Mouse (Mus musculus) CH12.LX (cell line): ENCODE data around the gene Ptcd3. TPM values are rescaled to one million over a fixed set of nuclear protein-coding genes. Genes with fewer than 3 reads are reported as not detected.

ENCODE experiments used
- DNase-seq: peaks from one replicate; pipeline ENCODE4 v3.0.0-alpha.2; 2013; ENCODE audit errors: extremely low read depth
- H3K27ac ChIP-seq: 2 replicates; pipeline ENCODE4 v1.5.1; 2012; ENCODE audit warnings: low read depth, mild to moderate bottlenecking, control low read depth, moderate library complexity; ENCODE audit not compliant: insufficient read depth
- H3K27me3 ChIP-seq: replicated peaks from 2 replicates; pipeline ENCODE3; 2012; ENCODE audit warnings: inconsistent platforms
- H3K36me3 ChIP-seq, 2 experiments: replicated peaks in 1 of 2; 2 replicates each; pipeline versions ENCODE3 to v1.6.1; 2012; ENCODE audit warnings: inconsistent platforms in 1 of 2, low read length in 1 of 2, mild to moderate bottlenecking in 1 of 2, mixed read lengths in 1 of 2, moderate library complexity in 1 of 2; ENCODE audit not compliant: control insufficient read depth in 1 of 2, insufficient read depth in 1 of 2
- H3K4me1 ChIP-seq, 2 experiments: 2 replicates each; pipeline ENCODE4 v1.6.1; 2012; ENCODE audit warnings: inconsistent platforms in 1 of 2, moderate library complexity in 1 of 2; ENCODE audit not compliant: insufficient read depth in 2 of 2, control insufficient read depth in 1 of 2
- H3K4me2 ChIP-seq: 2 replicates; pipeline ENCODE4 v1.6.1; 2012; ENCODE audit warnings: low read depth, mild to moderate bottlenecking, control low read depth; ENCODE audit not compliant: poor library complexity, insufficient read depth, severe bottlenecking
- H3K4me3 ChIP-seq, 3 experiments: fragments of 150-350 bp in 1 of 3; sonication (generic) in 1 of 3; replicated peaks in 1 of 3; 2 replicates each; pipeline versions ENCODE3 to v1.5.1; 2011 to 2012; ENCODE audit warnings: low read depth in 2 of 3, low read length in 2 of 3, mild to moderate bottlenecking in 2 of 3, moderate library complexity in 2 of 3, control low read depth in 1 of 3, improper control_type of control experiment in 1 of 3, inconsistent platforms in 1 of 3, mixed read lengths in 1 of 3; ENCODE audit not compliant: poor library complexity in 1 of 3
- H3K79me2 ChIP-seq: replicated peaks from 2 replicates; pipeline ENCODE4 v1.6.1; 2012; ENCODE audit warnings: mild to moderate bottlenecking, moderate library complexity; ENCODE audit not compliant: control insufficient read depth, poor library complexity, insufficient read depth, severe bottlenecking; ENCODE audit errors: extremely low read depth
- H3K9ac ChIP-seq: 2 replicates; pipeline ENCODE4 v1.6.1; 2012; ENCODE audit warnings: low read depth, mild to moderate bottlenecking, control low read depth, moderate library complexity; ENCODE audit not compliant: insufficient read depth
- H3K9me3 ChIP-seq: replicated peaks from 2 replicates; pipeline ENCODE3; 2012; ENCODE audit warnings: low read length, inconsistent platforms, mixed read lengths
- BHLHE40 ChIP-seq: IDR thresholded peaks from 2 replicates; pipeline ENCODE4 v1.6.1; 2011; ENCODE audit warnings: mild to moderate bottlenecking, low read depth, low read length, improper control_type of control experiment
- CHD2 ChIP-seq: IDR thresholded peaks from 2 replicates; pipeline ENCODE4 v1.6.1; 2011; ENCODE audit warnings: low read length, improper control_type of control experiment
- CTCF ChIP-seq, 2 experiments: IDR thresholded peaks in 1 of 2; conservative IDR thresholded peaks in 1 of 2; 2 replicates each; pipeline ENCODE4 v1.5.1; 2011 to 2012; ENCODE audit warnings: low read depth in 2 of 2, low read length in 2 of 2, improper control_type of control experiment in 1 of 2, inconsistent platforms in 1 of 2, mild to moderate bottlenecking in 1 of 2, moderate library complexity in 1 of 2
- ETS1 ChIP-seq: conservative IDR thresholded peaks from 2 replicates; pipeline ENCODE4 v1.6.1; 2012; ENCODE audit warnings: low read depth, mild to moderate bottlenecking, inconsistent platforms, low read length, improper control_type of control experiment, moderate library complexity
- GABPA ChIP-seq: IDR thresholded peaks from 2 replicates; pipeline ENCODE4 v1.6.1; 2012; ENCODE audit warnings: low read depth, low read length, improper control_type of control experiment, inconsistent platforms; ENCODE audit not compliant: insufficient replicate concordance
- JUN ChIP-seq: IDR thresholded peaks from 2 replicates; pipeline ENCODE4 v1.6.1; 2011; ENCODE audit warnings: low read depth, mild to moderate bottlenecking, low read length, improper control_type of control experiment, moderate library complexity; ENCODE audit not compliant: insufficient read depth
- KAT2A ChIP-seq: IDR thresholded peaks from 2 replicates; pipeline ENCODE4 v1.6.1; 2012; ENCODE audit warnings: low read length, improper control_type of control experiment, inconsistent platforms; ENCODE audit not compliant: insufficient replicate concordance
- MAFK ChIP-seq: IDR thresholded peaks from 2 replicates; pipeline ENCODE4 v1.6.1; 2011; ENCODE audit warnings: low read length, improper control_type of control experiment; ENCODE audit not compliant: insufficient replicate concordance
- MEF2A ChIP-seq: IDR thresholded peaks from 2 replicates; pipeline ENCODE4 v1.6.1; 2014; ENCODE audit warnings: low read depth, mild to moderate bottlenecking, inconsistent platforms, low read length, improper control_type of control experiment, borderline replicate concordance
- MYC ChIP-seq: IDR thresholded peaks from 2 replicates; pipeline ENCODE4 v1.6.1; 2011; ENCODE audit warnings: low read depth, mild to moderate bottlenecking, improper control_type of control experiment, low read length
- NELFE ChIP-seq: IDR thresholded peaks from 2 replicates; pipeline ENCODE4 v1.6.1; 2011; ENCODE audit warnings: low read depth, low read length, improper control_type of control experiment
- NRF1 ChIP-seq: IDR thresholded peaks from 2 replicates; pipeline ENCODE4 v1.6.1; 2014; ENCODE audit warnings: low read depth, mild to moderate bottlenecking, inconsistent platforms, low read length, improper control_type of control experiment, moderate library complexity
- POLR2A ChIP-seq: IDR thresholded peaks from 2 replicates; pipeline ENCODE4 v1.6.1; 2011; ENCODE audit warnings: low read depth, mild to moderate bottlenecking, improper control_type of control experiment, low read length
- RAD21 ChIP-seq: IDR thresholded peaks from 2 replicates; pipeline ENCODE4 v1.6.1; 2011; ENCODE audit warnings: low read depth, mild to moderate bottlenecking, low read length, improper control_type of control experiment, moderate library complexity
- TBP ChIP-seq: conservative IDR thresholded peaks from 2 replicates; pipeline ENCODE4 v1.6.1; 2011; ENCODE audit warnings: low read depth, low read length, improper control_type of control experiment
- UBTF ChIP-seq: IDR thresholded peaks from 2 replicates; pipeline ENCODE4 v1.6.1; 2012; ENCODE audit warnings: low read depth, mild to moderate bottlenecking, inconsistent platforms, low read length, improper control_type of control experiment, moderate library complexity
- ZC3H11A ChIP-seq: IDR thresholded peaks from 2 replicates; pipeline ENCODE4 v1.6.1; 2012; ENCODE audit warnings: low read depth, mild to moderate bottlenecking, inconsistent platforms, low read length, improper control_type of control experiment
- ZKSCAN1 ChIP-seq: IDR thresholded peaks from 2 replicates; pipeline ENCODE4 v1.6.1; 2012; ENCODE audit warnings: low read depth, inconsistent platforms, low read length, improper control_type of control experiment, borderline replicate concordance
- ZNF384 ChIP-seq: IDR thresholded peaks from 2 replicates; pipeline ENCODE4 v1.6.1; 2012; ENCODE audit warnings: low read depth, low read length, improper control_type of control experiment, inconsistent platforms
- dilution Hi-C: fragments of 300-500 bp; cut with MboI; formaldehyde crosslinking; loops from 2 replicates; pipeline ENCODE4 v1.14.3; 2020; ENCODE audit warnings: low sequenced_read_pairs; ENCODE audit not compliant: extremely low pct_unique_long_range_greater_than_20kb, extremely low pct_ligation_motif_present
- in situ Hi-C: fragments of 300-500 bp; cut with MboI; formaldehyde crosslinking; loops from 3 replicates; pipeline ENCODE4 v1.14.3; 2019; ENCODE audit warnings: low sequenced_read_pairs, low pct_ligation_motif_present, low pct_unique_long_range_greater_than_20kb, mixed read lengths
- polyA plus RNA-seq: library from polyadenylated mRNA; unstranded; fragments of >175 nt; gene quantifications from 2 replicates; pipeline ENCODE4 v1.2.1, GENCODE M21; 2012; ENCODE audit warnings: low read depth; ENCODE audit not compliant: insufficient read length
- total RNA-seq, 2 experiments: library from RNA; depleted of rRNA; stranded (reverse); fragments of 300-350 nt in 1 of 2; fragments of >200 nt in 1 of 2; gene quantifications; 2 replicates each; pipeline ENCODE4 v1.2.3; 2012 to 2014

The Ptcd3 gene
- total and polyA plus RNA-seq, 3 experiments, result 76.6 to 169 (median 110) TPM

- H3K27ac ChIP-seq, result no peak overlapping the region
- H3K4me1 ChIP-seq, result peaks cover 12 to 48% of the 10 kb centered on the region in 2 experiments
- in situ Hi-C loops, result no loop called here
- peak overlapping the region; percentile 63 to 86 (median 65) for H3K4me3 ChIP-seq
- peak overlapping the region; percentile 84 for H3K9ac ChIP-seq
- peaks cover 74% of the 10 kb centered on the region for H3K79me2 ChIP-seq
- H3K36me3 ChIP-seq, result peaks cover 20 to 57% of the 10 kb centered on the region in 2 experiments
- no peaks in the 10 kb centered on the region for H3K27me3 ChIP-seq
- dilution Hi-C loops, result no loop called here
- H3K4me2 ChIP-seq, result peak overlapping the region; percentile 81
- DNase-seq, result no peak
- H3K9me3 ChIP-seq, result no peaks in the 10 kb centered on the region
- TF ChIP-seq TBP, result no peak
- no peak for TF ChIP-seq GABPA
- no peak for TF ChIP-seq MYC
- TF ChIP-seq ETS1, result no peak
- TF ChIP-seq ZKSCAN1, result no peak
- no peak for TF ChIP-seq RAD21
Observed at GRCm38 (mm10) chr6:71909384-71909783, 834 bp upstream of the Ptcd3 start.

DNA sequence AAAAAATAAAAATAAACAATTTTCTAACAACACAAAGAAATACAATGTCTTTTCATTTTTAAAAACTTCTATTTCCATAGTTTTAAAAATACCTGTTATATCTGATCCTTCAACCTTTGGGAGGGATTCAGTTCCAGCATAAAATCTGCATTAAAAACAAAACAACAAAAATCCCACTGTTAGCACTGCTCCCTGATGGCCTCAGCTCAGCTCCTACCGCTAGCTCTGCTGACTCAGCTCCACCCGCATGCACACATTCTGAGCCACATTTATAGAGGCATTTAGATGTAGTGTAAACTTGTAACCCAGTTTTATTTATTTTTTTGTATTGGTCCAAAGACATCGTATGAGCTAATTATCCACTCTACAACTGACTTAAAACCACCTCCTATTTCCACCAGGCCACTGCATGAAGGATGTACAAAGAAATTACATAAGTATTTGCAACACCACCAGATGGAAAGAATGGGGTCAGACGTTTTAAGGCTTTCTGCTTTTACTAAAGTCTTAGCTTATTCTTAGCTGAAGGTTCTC is 781 bp downstream of the Ptcd3 start:
- DNase-seq, result peak; percentile 43
- Histone ChIP-seq H3K27me3 (no peaks in the 10 kb centered on the region), H3K36me3 (peaks cover 22 to 60% of the 10 kb centered on the region in 2 experiments), H3K27ac (no peak overlapping the region), H3K79me2 (peaks cover 77% of the 10 kb centered on the region), H3K4me3 (peak overlapping the region; percentile 63 to 91 (median 65)), H3K9me3 (no peaks in the 10 kb centered on the region), H3K4me1 (peaks cover 12 to 45% of the 10 kb centered on the region in 2 experiments), H3K9ac (peak overlapping the region; percentile 84), H3K4me2 (peak overlapping the region; percentile 65)
- TF ChIP-seq KAT2A (no peak), UBTF (no peak), NRF1 (no peak), MAFK (peak; percentile 93), NELFE (no peak), MEF2A (no peak), GABPA (no peak)
- in situ Hi-C loops, result no loop called here
- dilution Hi-C loops, result no loop called here

DNA sequence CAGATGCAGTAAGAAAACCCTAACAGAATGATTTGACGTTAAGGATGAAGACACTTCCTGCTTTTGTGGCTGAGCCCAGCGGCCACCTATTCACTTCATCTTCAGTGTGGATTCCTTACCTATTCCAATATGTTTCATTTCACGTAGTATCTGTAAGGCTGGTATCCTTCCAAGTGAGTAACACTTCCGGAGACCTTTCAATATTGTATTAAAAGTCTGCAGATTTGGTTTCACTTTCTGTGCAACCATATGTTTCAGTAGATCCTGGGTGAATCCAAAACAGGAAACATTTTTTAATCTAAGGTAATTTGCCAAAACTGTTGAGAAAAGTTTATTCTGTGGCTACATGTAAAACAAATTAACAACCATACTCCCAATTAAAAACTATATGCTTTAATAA is 15.3 kb downstream of the Ptcd3 start:
- TF ChIP-seq RAD21, result no peak
- no peak for TF ChIP-seq CHD2
- no peak for TF ChIP-seq JUN
- TF ChIP-seq ZC3H11A, result no peak
- TF ChIP-seq ZNF384, result no peak
- TF ChIP-seq BHLHE40, result no peak
- TF ChIP-seq POLR2A, result no peak
- TF ChIP-seq KAT2A, result no peak
- no peak for TF ChIP-seq CTCF (conservative IDR thresholded peaks at IDR 0.05 in 1 of 2, IDR thresholded peaks at IDR 0.05 in 1 of 2; ENCODE audit: low read depth in 2 of 2, low read length in 2 of 2)
- no peak for TF ChIP-seq NRF1

More for the DNA sequence above, 15.3 kb downstream of the Ptcd3 start:
- Histone ChIP-seq H3K9me3 (no peaks in the 10 kb centered on the region), H3K79me2 (peaks cover 2% of the 10 kb centered on the region; the same call in 1 of the 2 replicates), H3K4me2 (no peak overlapping the region), H3K27ac (no peak overlapping the region), H3K27me3 (no peaks in the 10 kb centered on the region), H3K9ac (no peak overlapping the region), H3K4me3 (no peak overlapping the region), H3K36me3 (peaks cover 63 to 98% of the 10 kb centered on the region in 2 experiments), H3K4me1 (no peaks in the 10 kb centered on the region)
- dilution Hi-C loops (no loop called here), in situ Hi-C loops (loop anchor here (10.0 kb wide), 1 partner anchor 298 kb away; no protein-coding TSS in a partner anchor)
- DNase-seq, result no peak
